Mouse (Mus musculus) lung, postnatal 36 days (tissue): ENCODE measurements around the gene Klhl5.
A peak's percentile ranks its signal among the peaks of the same experiment; 100 is the strongest.

Experiments used
- DNase-seq: peaks from one replicate; pipeline ENCODE4 v3.0.0; 2022; ENCODE audit warnings: mixed read lengths

The Klhl5 gene

DNA sequence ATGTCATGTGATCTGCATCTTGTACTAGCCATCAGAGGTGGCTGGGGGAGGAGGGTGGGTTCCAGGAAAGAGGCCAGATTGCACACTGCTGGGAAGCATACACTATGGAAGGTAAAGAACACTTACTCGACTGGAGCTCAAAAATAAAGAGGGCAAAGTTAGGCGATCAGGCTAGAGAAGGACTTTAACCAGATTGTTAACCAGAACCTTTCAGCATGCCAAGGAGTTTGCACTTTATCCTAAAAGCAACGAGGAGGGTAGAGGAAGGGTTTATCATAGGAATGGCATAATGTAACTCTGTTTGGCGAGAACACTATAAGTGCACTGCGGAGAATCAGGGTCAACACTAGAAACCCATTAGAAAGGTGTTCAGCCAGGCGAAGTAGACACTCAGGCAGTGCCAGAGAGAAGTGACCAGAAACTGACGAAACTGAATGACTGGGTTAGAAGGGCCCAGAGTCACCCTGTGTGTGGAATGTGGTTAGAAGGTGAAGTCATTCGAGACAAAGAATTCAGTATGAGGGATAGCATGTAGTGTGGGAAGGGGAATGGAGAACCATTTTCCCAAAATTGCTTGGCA is 43.1 kb downstream of the Klhl5 start:
- DNase-seq, result no peak

DNA sequence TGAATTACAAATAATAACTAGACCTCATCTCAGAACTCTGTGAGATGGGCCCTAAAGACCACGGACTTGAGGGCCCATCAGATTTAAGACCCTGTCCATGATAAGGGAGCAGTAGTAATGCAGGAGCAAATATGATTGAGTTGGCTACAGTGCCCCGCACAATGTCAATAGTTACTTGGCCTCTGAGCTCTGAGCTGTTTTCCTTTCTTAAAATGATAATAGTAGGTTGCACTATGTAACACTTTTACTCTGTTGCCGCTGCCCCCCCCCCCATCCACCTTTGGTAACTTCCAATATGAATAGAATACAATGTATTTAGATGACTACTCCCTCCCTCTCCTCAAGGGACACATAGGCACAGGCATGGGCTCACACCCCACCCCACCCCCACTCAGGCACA is 43.9 kb downstream of the Klhl5 start:
- DNase-seq, result no peak

DNA sequence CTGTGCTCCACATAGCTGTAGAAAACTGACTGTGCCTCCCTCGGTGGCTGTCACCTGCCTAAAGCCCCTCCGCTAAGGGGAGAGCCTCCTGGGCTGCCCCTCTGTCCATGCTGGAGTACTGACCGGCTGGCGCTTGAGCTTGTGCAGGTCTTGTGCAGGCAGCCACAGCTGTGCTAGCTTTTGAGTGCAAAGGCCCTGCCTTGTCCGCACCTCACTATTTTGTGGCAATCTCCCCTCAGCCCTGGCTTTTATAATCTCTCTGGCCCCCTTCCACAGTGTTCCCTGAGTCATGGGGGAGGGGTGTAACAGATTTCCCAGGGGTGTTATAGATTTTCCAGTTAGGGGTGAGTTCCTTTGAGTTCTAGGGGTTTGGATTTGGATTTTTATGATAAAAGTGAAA is 44.4 kb downstream of the Klhl5 start:
- DNase-seq, result no peak

DNA sequence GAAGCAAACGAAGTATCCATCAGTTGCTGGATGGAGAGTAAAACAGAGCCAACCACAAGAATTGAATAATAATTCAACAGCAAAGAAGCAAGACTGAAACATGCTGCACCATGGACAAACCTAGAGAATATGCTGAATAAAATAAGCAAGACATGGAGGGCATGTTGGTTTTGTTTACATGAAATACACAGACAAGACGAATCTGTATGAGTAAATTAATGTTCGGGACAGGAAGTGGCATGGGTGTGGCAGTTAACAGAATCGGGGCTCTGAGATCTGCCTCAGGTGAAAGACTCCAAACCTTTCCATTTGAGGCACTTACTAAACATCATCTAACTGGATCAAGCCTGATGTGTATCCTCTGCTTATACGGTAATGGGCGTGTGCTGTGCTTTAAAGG is 46.9 kb downstream of the Klhl5 start:
- DNase-seq, result no peak

DNA sequence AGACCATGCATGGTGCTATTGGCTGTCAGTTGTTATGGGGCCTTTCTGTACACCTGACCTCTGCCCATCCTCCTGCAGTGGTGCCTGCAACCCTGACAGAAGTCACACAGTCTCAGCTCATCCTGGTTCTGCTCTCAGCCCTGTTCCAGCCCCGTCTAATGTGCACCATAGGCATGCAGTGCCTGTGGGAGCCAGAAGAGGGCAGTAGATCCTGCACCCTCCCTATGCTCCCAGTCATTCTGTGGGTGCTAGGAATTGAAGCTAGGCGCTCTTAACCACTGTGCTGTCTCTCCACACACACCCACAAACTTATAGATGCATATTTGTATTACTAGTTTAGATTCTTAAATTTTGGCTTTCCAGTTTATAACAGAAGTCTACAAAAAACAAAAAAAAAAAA is 49.5 kb downstream of the Klhl5 start:
- peak; percentile 63 for DNase-seq

DNA sequence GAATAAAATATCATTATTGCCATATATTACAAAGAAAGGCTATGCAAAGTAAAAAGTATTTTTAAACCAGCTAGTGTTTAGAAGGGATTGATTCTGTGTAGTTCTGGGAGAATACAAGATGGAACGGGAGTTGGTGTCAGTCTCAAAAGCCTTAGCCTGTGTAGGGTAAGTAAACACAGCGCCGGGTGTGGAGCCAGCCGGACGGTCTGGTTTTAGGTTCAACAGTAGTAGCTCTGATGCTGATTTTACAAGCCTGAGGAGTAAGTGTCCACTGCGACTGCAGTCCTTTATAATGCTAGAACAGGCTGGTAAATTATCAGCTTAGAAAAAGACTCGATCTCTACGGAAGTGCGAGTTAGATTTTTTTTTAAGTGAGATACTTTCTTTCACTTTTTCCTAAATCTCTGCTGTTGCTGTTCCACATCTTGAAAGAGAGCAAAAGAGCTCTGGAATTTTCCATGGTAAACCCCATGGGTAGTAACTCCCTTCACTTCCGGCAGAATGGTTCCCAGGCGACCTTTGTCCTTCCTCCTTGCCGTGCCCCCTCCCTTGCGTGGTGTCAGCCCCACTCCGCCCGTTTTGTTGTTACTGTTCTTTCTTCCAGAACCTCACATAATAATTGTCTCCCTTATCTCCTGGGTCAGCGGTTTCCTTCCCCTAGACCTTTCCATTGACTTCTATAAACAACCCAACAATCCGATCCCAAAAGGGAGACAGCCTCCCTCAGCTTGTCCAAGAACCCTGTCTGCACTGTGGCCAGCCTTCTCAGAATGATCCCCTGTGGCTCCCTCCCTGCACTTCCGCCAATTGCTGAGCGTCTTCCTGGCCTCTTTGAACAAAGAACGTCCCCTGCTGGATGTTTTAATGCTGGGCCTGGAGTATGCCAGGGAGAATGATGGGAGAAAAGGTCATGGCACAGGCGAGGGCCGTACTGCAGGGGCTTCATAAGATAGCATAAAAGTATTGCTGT is 50.4 kb downstream of the Klhl5 start:
- DNase-seq, result peak; percentile 91

DNA sequence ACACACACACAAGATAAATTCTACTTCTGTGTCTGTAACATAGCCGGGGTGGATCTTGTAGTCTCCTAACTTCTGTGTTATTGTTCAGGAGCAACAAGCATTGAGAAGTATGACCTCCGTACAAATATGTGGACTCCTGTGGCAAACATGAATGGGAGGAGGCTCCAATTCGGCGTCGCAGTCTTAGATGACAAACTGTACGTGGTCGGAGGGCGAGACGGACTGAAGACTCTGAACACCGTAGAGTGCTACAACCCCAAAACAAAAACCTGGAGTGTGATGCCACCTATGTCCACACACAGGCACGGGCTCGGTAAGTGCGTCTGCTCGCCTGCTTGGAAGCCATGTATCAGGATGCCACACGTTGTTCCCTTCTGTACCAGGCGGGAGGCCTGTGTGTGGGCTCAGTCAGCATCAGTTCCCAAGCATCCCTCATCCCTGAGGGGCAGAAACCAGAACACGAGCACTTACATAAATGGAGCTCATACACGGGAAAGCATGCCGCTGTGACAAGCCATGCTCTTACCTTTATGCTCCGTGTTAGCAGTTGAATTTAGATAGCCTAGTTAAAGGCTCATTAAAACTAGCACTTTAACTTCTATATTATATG is 51.5 kb downstream of the Klhl5 start:
- no peak for DNase-seq

DNA sequence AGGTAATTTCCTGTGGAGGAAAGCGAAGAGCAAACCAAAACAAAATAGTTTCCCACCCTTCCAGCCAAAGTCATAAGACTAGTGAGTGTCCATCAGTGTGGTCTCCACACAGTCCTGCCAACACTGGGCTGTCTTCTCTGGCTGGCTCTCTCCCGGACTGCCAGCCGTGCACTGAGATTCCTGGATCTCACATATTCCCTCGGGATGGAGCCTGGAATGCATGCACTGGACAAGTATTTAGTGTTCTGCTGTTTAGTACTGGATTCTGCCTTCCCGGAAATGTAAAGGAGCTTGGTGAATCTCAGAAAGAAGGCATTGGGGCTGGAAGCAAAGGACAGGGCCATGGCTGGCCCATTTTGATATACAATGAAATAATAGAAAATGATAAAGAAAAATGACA is 55.7 kb downstream of the Klhl5 start:
- no peak for DNase-seq

DNA sequence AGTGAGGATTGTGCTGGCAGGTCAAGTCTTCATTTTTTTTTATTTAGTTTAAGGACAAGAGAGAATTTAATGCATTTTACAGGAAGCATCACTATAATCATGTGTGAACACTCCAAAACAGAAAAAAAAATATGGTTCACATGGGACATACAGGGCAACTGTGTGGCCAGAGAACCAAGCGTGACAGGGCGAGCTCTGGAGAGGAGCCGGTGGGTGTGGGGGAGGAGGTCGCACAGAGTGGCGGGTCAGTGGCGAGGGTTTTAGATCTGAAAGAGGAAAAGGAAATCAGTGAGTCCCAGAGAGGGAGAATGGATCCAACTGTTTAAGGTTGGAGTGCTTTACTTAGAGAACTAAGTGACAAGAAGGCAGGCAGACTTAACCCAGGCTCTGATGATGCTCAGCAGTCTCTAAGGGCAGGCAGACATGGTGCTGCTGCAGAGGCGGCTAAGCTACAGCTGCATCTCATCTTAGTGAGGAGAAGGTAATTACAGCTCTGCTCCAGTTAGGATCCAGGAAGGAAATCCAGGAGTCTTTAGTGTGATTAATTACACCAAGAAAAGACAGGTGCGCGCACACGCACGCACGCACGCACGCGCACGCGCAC is 56.3 kb downstream of the Klhl5 start:
- no peak for DNase-seq

DNA sequence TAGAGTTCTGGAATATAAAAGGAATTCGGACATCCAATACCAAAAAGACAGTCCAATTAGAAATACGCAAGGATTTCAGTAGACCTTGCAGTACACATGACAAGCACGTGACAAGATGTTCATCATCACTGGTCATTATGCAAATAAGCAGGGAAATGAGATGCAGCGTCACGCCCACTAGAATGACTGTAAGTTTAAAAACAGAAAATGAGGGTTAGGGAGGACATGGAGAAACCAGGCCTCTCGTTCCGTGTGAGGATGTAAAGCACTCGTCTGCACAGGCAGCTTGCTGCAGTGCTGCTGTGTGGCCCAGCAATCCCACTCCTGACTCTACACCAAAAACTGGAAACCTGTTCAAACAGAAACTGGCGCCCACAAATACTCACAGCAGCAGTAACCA is 62.9 kb downstream of the Klhl5 start:
- no peak for DNase-seq

DNA sequence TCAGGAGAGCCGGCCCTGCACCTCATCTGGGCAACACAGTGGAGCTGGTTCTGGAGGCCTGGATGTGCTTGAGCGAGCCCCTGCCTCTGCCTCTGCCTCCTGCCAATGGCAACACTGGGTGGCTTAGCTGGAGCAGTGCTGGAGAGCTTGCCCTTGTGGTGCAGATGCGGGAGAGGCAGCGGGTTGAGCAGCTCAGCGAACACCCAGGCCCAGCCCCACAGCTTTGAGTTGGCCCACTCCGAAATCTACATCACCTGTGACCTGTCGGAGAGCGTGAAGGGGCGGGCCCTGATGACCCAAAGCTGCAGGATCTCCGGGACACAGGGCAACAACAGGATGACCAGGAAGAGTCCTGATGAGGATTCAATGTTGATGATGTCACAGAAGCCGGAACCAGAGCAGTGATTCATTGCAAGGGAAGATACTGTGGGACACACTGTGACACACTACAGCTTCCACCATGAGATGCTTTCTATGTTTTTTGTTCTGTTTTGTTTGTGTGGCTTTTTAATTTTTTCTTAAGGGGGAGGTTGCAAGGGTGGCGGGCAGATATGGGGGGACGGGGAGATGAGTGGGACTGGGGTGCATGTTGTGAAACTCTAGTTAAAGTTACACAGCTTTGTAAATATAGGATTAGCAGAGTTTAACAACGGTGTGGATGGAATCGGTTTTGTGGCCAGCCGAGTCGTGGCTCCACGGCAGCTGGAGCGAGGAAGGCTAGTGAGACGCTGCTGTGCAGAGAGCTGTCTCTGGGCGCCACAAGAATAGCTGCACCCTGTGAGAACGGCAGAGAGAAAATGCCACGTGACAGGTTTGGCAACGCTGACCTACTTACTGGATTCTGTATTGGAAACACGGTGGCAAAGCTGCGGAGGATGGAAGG is 67.9 kb downstream of the Klhl5 start:
- DNase-seq, result peak; percentile 65

DNA sequence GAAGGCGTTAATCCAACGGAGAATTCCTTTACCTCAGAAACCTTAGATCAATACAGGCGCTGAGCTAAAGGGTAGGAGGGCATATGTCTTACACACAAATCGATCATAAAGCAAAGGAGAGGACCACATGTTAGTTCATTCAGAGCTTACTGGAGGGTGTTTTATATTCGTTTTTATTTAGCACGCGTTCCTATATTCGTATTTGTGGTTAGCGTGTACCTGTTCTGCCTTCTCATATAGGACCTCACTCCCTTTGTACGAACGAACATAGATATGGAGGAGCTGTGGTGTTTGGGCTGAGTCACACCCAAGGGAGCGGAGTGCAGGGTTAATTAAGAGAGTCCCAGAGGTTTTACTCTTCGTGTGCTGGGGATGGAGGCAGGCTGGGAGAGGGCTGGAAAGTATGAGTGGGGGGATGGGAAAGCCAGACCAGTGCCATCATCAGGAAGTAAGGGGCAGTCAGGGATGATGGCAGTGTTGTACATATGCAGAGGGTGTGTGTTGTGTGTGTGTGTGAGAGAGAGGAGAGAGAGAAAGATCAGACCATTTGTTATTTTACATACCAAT is 68.7 kb downstream of the Klhl5 start:
- DNase-seq, result no peak

DNA sequence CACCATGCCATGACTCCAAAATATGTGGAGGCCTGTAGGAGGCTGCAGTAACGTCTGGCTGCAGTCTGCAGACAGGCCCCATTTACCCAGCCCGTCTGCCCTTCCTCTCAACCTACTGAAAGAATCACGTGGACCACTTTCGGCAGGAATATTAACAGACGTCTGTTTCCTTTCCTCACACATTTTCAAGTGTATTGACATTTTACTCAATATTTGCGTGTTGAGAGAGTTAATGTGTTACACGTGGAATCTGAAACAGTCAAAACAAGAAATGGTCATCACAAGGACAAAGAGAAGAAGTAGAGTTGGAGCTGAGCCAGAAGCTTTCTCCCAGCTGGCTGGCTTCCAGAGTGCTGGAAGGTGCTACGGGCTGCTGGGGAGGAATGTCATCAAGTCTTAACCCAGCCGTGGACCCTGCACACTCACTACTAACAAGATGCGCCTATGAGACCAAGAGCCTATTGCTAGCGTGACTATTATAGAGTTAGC is 69.7 kb downstream of the Klhl5 start:
- DNase-seq, result peak; percentile 71

DNA sequence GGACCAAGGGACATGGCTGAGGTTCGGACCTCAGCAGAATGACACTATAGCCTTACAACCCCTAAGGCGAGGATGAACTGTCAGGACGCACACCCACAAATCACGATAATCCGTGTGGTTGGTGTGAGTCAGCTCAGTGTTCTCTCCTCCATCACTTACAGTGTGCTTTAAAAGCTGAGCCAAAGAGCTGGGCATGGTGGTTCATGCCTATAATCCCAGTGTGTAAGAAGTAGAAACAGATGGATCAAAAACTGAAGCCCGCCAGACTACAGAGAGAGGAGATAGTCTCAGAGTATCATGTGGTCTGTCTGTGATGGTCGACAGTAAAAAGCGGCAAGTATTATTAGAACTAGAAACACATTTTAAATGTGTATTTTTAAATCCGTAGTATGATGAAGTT is 71.1 kb downstream of the Klhl5 start:
- no peak for DNase-seq

DNA sequence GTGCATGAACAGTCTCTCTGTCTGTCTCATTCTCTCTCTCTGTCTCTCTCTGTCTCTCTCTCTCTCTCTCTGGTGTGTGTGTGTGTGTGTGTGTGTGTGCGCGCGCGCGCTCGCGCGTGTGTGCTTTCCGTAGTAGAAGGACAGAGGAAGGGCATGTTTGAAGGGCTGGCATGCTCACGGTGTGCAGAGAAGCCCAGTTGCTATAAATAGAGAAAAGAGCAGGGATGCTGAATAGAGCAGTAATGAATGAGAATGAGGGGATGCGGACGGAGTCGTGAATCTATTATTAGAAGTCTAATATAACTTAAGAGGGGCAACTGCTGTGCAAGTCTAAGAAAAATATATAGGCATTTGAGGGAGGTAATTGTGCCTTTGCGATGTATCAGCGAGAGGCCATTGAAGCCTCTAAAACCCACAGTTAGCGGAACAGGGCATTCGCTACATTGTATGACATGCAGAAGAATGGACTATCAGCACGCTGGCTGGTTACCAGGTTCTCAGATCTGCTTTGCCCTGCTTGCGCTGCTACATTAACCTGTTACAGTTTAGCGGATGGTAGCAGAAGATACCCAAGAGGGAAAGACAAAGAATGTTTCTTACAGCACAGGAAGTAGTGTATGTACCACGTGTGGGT is 73.9 kb downstream of the Klhl5 start:
- DNase-seq, result no peak

DNA sequence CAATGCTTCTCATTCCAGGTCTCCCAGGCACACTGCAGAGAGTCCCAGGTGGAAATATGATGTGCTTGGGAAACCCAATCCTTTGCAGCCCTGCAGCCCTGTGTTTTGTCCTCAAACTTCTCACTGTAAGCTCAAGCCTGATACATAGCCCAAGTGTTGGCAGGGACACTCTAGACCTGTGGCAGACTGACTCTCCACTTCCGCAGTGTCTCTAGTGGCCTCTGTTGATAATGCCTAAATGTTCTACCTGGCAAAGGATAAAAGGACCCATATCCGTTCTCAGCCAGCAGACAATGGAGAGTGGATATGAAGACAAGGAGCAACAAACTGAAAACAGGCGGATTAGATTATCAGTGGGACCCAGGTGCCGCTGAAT is 74.4 kb downstream of the Klhl5 start:
- no peak for DNase-seq

DNA sequence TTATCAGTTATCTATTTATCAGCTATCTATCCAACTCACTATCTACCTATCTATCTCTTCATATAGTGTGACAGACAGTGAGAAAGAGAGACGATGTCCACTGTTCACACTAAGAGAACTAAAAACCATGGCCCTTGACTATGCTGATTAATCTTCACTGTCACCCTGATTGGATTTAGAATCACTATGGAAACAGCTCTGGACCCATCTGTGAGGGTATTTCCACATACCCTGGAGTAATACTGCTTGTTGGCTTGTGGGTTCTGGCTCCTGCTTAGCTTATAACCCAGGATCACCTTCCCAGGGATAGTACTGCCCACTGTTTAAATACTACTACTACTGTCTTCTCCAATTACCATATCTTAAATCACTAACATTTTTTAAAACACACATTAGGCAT is 74.9 kb downstream of the Klhl5 start:
- DNase-seq, result no peak

DNA sequence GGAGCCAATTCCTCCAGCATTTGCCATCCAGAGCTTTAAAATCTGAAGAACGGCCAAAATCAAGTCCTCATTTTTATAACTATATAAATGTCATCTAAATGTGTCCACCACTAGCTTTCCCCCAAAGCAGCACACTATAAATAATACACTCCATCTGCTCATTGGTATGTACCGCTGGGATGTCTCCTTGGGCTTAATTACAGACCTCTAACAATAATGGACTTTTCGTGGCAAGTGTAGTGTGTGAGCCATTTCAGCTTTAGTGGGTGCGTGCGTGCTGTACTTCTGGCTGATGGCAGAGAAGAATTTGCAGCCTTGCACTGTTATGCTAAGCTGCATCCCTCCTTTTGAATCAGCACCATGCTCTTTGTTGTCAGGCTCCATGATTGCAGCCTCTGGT is 84.3 kb downstream of the Klhl5 start:
- no peak for DNase-seq

DNA sequence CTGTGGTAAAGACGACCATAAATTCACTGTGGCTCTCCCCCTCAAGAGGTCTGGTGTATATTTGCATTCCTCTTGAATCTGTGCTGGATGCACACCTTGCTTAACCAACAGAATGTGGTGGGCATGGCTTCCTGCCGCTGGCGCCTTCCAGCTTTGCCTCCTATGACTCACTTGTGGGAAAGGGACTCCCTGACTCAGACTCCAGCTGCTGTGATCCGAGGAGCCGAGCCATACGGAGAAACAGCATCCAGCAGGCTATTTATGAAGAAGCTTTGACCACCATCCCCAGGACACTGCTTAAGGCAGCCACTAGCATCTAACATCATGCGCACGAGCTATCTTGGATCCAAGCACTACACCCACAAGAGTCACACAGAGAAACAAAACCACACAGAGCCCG is 87.1 kb downstream of the Klhl5 start:
- no peak for DNase-seq

DNA sequence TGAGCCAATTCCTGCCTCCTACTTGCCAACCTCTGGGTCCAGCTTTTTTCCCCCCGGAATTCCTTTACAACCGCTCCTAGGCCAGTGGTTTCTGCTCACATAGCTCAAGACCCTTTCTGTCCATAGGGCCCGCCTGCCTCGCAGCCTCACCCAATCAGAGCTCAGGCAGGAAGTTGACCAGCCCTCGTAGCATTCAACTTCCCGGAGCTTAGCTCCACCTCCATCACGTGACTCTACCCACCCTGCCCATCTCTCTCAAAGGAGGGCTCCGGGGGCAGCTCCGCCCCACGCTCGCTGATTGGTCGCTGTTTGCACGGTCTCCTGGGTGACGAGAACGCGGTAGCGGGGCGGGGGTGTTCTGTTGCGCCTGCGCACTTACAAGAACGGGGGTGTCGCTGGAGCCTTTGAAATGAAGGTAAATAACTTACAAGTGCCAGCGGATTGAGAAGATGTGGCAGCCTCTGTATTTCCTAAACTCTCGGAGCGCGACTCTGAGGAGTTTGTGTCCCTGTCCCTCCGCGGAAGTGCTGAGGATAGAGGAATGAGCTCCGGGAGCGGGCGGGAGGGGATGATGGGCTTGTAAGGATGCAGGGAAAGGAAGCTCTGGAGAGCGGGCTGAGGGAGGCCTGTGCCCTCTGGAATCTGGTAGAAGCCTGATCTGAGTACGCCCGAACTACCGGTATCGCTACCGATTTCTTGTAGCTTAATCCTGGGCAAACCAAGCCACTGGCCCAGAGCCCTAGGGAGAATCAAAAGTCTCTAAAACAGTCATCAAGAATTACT is 92.2 kb downstream of the Klhl5 start, which contains the start of gene Wdr19:
Gene Wdr19 (plus strand): TSS at position 351 of the 783 bp plus-strand sequence.
- peak; percentile 100 for DNase-seq

DNA sequence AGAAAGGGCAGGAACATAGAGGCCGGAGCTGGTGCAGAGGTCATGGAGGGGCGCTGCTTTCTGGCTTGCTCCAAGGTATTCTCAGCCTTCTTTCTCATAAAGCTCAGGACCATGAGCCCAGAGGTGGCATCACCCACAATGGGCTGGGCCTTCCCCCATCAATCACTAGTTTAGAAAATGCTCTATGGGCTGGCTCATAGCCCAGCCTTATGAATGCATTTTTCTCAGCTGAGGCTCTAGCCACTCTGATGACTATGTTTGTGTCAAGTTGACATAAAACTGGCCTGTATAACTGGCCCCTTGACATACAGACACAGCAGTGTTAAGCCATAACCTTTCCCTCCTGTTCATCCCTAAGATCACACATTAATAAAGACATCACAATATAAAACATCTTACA is 97.4 kb downstream of the Klhl5 start:
- no peak for DNase-seq
